Mouse (Mus musculus) NIH3T3 (cell line): ENCODE data around the gene Rubcnl.

Experiments used
- DNase-seq: peaks from one replicate; pipeline ENCODE4 v3.0.0-alpha.2; 2012; ENCODE audit warnings: low read depth

Gene Rubcnl

DNA sequence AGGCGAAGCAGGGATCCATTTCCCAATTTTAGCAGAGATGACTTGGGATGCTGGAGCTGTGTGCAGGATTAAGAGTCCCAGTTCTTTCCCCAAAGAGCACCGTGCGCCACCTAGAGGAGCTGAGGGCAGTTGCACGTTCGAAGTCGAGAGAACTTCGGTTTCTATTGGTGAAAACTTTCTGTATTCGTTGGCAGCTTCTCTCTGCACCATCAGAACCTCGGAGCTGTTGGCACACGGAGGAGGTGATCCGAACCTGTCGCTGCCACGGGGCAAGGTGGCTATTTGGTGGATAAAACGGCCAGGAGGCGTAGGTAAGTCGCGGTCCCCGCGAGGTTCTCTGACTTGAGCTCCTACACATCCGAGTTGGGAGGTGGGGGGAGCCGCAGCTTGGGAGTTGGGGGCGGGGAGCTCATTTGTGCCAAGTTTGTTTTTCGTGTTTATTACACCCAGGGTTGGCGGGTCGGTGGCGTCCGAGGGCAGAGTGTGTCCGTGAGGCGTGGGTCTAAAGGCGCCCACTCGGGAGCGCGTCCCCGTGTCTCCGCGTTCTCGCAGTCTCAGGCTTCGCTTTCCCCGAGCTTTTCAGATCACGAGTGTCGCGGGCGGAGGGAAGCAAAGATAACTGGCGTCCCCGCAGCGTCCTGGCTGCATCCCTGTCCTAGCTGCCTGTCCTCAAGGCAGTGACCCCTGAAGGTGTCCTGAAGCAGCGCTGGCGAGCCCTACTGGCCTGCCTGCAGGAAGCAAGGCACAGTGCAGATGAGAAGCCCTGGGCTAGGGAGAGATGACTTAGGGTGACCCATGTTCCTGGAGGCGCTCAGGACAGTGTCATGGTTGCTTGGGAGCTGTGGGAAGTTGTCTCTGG lies at the start of gene Rubcnl:
Gene Rubcnl, plus strand, starts transcription at position 172 of the 859 bp plus-strand sequence.
- peak; percentile 93 for DNase-seq

DNA sequence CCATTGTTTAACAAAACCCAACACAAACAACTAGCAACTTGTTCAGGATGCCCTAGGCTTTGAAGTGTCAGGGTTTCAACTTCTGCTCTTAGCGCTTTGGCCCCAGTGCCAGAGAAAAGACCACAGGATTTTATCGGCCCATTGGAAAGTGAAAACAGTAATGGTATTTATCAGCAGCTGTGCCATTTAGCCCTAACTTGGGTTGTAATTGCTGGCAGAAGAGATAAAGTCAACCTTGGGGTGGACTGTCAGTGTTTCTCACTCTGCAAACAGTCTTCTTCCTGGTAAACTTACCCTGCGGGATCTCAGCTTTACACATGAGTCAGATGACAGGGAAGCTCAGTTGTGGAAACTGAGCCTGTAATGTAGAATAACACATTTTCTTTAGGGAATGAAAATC lies 43.6 kb upstream of the Rubcnl start:
- no peak for DNase-seq

DNA sequence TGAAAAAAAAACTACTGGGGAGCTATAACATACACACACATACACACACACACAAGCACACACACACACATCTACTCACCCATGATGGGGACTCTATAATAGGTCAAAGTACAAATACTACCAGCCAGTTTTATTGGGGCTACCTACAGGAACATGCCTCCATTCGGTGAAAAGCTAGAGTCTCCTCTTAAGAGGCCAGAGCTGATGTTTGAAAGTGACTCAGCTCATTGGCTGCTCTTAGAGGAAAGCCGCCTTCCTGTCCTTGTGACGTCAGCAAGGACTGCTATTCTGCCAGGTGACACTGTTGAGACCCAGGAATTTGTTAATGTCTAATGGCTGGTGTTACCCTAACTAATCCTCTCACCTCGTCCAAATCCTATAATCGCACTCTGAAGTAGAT lies 43.1 kb upstream of the Rubcnl start:
- no peak for DNase-seq

DNA sequence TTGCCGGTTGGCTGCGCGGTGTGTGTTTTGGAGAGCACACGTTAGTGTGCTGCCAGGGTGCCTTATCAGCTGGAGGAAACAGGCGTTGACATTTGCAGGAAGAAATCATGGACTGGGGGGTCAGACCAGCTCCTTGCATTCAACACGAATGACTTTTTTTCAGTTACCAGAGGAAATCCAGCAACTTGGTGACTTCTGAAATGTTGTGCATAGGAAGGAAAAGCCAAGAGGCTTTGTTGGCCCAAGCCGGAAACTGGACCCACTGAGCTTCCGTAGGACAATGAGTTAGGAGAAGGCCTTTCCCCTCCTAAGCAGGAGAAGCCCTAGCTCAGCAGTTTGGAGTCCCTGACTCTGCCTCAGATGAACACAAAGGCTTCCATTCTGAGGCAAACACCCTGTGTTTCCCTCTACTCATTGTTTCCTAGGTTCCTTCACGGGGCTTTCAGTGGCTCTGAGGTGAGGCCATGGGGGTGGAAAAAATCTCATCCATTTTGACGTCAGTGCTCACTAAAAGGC lies 41.6 kb upstream of the Rubcnl start:
- DNase-seq: no peak

DNA sequence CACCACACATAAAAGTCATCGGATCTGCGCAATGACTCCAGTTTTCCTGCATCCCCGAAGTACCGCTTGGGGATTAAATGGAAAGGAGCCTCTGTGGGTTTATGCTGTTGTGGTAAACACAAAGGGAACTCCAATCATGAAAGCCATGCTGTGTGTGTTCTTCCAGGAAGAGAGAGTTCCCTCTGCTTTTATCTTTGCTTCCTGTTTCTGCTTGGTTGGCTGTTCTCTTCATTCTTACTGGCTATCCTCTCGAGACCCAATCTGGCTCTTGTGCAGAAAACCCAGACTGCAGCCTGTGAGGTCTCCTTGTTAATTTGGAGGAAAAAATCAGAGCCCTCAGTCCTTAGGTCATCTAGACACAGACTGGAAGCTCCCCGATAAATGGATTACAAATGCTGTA lies 38.9 kb upstream of the Rubcnl start:
- no peak for DNase-seq

DNA sequence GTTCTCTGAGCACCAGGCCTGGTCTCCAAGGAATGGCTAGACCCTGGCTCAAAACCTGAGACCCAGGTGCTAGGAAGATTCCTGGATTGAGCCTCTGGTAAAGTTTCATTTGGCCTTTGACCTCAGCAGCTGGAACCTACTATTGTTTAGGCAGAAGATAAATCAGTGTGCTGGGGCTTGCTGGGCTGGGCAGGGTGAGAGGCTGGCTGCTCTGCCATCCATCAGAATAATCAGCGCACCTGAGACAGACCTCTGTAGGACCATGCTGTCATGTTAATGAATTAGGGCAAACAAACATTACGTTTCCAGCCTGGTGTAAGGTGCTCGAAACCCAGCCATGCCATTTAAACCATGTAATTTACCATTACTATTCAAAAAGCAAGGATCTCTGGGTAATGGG lies 34.8 kb upstream of the Rubcnl start:
- DNase-seq: no peak

DNA sequence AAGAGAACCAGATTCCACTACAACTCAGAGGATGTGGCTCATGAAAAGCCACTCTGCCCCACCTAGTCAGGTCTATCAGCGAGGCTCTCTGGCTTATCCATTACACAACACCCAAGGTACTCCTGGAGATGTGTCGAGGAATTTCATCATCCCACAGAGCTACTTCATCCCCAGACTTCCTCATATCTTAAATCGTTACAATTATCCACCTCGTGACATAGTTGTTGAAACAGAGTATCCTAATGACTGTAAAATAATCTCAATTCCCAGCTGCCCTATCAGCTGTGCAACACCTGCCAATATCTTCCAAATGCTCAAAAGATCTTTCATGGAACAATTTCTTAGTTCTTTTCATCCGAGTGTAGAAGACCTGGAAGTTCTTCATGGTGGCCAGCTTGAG lies 32.7 kb upstream of the Rubcnl start:
- DNase-seq: no peak

DNA sequence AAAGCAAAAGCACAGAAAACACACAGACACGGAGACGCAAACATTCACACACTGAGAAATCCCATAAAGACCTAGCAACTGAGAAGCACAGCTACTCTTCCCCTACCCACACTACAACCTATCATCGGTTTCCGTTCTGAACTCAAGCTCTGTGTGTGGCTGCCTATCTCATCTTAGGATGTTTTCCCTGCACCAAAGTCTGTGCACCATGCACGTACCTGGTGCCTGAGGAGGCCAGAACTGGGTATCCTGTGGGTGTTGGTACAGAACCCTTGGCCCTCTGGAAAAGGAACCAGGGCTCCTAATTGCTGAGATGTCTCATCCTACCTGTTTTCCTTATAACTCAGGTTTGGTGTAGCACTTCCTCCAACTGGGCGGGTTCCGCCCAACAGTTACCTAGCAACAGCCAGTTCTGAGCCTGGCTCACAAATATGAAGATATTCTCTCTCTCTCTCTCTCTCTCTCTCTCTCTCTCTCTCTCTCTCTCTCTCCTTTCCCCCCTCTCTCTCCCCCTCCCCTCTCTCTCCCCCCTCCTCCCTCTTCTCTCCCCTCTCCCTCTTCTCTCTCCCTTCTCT lies 30.9 kb upstream of the Rubcnl start:
- DNase-seq: no peak

DNA sequence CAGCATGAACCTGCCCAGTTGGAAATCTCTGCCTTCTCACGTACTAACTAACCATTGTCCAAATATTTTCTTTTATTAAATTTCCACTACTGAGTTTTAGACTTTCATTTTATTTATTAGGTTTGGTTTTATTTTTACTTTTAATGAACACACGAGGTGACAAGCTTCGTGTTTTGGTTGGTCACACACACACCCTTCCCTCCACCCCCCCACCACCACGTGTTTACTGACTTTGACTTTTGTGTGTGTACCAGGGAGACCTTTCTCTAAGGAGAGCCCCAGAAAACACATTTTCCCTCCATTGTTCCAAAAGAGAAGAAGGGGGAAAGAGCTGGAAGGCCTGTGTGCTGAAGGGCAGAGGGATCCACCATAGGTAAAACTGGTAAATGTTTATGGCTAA lies 30.2 kb upstream of the Rubcnl start:
- no peak for DNase-seq

DNA sequence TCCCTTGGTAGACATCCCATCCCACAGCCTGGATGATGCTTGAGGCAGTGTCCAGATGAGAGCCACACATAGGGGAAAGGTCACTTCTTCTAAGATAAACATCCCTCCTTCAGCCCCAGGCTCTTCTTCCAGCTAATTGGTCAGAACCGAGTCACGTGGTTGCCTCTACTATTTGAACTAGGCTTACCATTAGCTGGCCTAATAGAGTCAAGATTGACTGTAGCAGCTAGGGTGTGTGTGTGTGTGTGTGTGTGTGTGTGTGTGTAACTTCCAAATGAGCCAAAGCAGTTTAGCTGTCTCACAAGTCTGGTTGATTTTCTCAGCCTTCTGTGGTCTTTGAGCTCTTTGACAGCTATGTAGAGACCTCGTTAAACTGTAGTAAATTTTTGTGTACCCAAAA lies 29.3 kb upstream of the Rubcnl start:
- no peak for DNase-seq

DNA sequence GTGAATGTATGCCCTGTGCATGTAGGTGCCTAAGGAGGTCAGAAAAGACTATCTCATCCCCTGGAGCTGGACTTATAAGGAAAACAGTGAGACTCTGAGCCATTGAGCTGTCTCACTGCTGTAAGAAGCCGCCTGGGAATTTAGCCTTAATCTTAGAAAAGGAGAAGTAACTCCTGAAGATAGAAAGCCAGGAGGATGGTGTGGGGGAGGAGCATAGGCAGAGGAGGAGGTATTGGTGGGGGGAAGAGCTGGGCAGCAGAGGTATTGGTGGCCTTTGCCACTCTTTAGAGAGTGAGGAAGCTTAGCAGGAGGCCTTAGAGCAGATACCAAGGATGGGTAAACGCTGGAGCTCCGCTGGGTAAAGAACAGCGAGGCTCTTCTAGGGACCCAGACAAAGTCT lies 26.5 kb upstream of the Rubcnl start:
- DNase-seq: no peak

DNA sequence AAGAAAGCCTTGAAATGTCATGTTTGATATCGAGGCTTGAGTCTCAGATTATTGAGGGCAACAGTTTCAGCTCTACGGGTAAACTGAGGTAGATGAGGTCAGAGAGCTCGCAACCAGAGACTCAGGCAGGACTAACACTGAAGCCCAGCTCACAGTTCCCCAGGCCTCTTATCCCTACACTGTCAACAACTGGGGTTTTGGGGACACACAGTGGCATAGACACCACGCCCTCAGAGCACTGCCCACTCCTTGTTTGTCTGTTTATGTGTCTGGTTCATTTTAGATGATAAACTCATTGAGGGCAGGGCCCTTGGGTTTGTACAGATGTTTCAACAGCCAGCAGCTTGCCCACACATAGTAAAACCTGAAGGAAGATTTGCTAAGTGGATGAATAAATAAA lies 25.9 kb upstream of the Rubcnl start:
- no peak for DNase-seq

DNA sequence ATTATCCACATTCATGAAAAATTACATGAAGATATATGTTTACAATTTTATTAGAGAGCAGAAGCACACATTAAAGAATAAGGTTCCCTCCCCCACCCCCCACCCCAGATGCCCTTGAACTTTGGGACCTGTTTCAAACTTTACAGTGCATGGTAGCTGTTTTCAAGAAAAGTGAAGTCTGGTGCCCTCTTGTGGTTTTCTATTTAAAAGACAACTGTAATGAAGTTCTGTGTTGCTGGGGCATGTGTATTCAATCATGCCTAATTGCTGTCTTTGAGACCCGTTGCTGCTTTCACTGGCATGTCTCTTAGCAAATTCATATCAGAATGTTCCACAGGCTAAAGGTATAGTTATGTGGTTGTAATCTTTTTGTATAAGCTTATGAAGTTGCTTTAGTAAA lies 25.3 kb upstream of the Rubcnl start:
- DNase-seq: peak; percentile 81

DNA sequence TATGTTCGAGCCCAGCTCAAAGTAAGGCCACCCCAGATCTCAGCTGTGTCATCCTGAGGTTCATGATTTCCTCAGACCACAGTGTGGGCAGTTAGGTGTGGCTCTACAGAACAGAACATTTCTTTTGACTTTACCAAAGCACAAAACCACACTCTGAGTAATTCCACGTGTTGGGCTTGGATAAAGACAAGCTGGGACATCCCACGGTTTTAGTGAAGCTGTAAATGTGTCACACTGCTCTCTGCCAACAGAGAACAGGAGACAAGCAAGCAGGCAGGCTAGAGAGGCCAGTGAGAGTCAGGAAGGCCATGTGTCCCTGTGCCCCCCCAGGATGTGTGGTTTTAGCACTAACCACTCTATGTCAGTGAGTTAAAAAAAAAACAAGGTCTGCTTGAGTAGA lies 19.3 kb upstream of the Rubcnl start:
- peak; percentile 55 for DNase-seq

DNA sequence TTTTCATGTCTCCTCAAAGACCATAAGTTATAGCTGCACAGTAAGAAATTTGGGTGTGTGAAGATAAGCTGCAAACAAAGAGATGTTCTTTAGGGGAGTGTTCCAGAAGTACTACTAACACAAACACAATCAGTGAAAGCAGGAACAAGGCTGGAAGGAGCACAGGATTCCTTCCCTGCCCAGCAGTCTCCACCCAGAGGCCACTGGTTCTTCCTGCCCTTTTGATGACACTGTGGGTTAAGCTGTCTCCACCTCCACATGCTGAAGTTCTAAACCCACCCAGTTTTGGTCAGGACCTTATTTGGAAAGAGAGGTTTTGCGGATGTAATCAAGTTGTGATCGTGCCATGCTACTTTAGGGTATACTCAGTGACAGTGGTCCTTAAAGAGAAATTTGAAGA lies 18.8 kb upstream of the Rubcnl start:
- DNase-seq: no peak

DNA sequence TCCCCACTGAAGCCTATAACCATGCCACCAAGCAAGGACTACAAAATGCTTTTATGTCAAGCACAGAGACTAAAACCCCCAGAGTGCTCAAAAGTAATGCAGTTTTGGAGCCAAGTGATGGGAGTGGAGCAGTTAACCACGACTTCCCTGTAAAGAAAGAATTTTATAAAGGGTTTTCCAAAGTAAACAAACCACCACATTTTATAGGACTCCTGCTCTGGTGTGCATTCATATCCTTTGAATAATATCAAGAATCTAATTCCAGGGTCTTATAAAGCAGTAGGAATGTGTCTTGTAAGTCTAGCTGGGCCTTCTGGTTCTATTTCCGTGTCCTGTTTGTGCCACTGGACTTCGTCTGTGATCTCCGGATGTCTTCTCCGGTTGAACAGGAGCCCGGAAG lies 14.5 kb upstream of the Rubcnl start:
- DNase-seq: peak; percentile 10

DNA sequence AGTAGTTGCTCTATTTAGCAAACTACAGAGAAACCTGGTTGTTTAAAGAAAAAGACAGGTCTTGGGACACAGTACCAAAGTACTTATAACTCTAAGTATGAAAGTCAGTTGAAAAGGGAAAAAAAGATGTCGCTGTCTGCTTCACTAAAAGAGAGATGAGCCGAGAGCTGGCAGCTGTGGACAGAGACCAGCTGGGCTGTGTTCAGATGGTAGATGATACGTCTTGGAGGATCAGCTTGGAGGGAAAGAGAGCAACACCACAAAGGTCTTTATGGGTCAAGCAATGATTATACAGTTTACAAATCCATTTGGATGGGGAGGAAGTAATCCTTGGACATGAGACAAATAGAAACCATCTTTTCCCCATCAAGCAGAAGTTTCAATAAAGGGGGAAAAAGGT lies 12.5 kb upstream of the Rubcnl start:
- DNase-seq: no peak

DNA sequence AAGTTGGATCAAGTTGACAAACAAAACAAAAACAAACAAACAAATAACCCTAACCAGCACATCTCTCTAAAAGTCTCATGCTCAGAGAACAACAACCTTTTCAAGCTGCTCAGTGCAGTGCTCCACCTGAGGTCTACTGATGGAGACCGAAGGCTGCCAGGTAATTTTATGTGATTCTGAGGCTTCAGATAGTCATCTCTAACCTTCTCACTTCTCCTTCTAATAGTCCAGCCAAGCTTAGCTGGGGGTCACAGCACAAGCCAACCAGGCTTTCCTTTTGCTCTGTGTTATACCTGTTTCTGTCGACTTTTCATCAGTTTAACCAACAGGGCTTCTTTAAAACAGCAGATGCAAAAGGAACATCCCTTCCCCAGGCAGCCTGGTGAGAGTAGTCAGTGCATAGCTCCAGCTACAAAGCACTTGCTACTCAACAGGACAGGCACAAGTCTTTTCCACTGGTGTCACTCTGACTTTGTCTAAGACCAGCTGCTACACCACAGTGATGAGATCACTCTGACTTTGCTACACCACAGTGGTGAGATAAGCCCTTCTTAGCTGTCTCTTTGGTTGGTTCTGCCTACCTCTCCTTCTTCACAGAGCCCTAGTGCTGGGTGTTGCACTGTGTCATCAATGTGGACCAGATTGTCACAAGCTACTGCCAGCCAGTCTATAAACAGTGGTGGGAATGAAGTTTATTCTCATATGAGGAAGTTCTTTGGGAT lies 10.2 kb upstream of the Rubcnl start:
- DNase-seq: no peak

DNA sequence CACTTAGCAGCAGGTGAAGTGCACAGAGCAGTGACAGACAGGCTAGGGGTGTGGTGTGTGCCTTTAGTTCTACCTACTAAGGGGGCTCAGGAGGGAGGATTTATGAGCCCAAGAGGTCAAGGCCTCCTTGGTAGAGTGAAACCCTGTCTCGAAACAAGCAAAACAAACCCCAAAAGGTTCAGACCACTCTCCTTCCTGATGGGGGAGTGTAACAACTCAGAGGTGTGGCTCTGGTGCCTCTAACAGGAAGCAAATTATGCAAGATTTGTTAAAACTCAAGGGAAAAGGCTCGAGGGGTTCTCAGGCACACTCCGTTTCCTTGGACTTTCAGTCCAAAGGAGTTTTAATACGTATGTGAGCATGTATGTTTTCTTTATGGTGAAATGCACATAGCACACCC lies 5.5 kb upstream of the Rubcnl start:
- no peak for DNase-seq

DNA sequence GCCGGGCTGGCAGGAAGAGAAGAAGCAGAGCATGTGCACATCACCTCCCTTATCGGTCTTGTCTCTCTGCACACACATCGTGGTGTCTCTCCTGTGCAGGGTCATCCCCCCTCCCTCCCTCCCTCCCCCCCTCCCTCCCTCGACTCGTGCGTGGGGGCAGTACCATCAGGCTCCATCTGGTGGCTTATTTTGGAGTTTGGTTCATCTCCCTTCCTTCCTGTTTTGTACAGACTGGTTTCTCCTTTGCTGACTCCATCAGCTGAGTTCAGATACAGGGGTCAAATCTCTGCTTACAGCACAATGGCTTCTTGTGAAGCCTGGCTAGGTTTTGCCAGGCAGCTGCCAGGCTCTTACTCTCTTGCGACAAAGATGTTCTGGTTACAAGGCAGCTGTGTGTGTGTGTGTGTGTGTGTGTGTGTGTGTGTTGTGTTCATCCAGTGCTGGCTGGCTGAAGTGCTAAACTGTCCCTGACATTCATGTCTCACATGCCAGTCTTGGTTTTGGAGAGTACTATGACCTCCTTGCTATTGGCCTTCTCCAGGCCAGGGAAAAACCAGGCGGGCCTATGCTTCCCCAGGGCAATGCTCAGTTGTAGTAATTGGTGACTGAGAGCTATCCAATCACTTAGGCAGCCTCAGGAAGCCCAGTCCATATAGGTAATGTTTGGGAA lies 4.7 kb upstream of the Rubcnl start:
- peak; percentile 43 for DNase-seq

DNA sequence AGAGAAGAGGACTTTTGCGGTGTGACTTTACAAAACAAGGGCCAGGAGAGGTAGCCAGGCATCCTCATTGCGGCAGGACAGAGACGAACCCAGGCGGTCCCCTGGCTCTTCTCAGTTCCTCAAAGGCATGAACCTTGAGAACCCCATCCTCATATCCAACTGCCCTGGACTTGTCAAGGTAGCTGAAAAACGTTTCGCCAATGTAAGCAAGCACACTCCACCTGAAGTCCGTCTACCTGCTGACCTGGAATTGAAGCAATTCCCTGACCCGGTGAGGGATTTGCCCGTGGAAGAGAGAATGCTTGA lies 841 bp downstream of the Rubcnl start:
- no peak for DNase-seq

DNA sequence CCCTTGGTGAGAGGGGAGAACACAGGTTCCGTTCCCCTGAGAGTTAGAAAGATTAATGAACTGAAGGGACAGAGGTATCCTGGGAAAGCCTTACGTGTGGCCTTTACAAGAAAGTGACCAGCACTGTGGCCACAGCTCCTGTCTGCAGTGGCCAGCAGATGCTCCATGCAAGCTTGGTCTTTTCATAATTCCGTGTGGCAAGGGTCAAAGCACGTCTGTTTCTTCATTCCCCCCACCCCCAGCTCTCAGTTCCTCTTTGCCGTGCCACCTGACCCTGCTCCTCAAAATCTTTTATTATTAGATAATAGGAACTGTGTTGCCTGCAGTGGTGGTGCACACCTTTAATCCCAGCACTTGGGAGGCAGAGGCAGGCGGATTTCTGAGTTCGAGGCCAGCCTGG lies 1.4 kb downstream of the Rubcnl start:
- DNase-seq: no peak
